Mouse (Mus musculus): ENCODE measurements around the gene Smchd1. TPM values are rescaled to one million over a fixed set of nuclear protein-coding genes. Genes with fewer than 3 reads are reported as not detected.

The Smchd1 gene
- polyA plus RNA-seq, 1 experiment = 6.7 TPM

GRCm38 (mm10) chr17:71300338-71300737 lies 174.8 kb downstream of the Smchd1 start:
- no peaks in the 10 kb centered on the region for H3K27me3 ChIP-seq (ENCODE audit: control insufficient read depth, insufficient read depth, low read length)
- no peak overlapping the region for H3K4me3 ChIP-seq (ENCODE audit: control insufficient read depth, low read depth, low read length)
- H3K36me3 ChIP-seq (ENCODE audit: control insufficient read depth, insufficient read depth, low read length) = no peaks in the 10 kb centered on the region
- no peaks in the 10 kb centered on the region for H3K4me1 ChIP-seq (ENCODE audit: control insufficient read depth, insufficient read depth, low read length)
- no peak for TF ChIP-seq POLR2A (IDR thresholded peaks at IDR 0.05; ENCODE audit: control insufficient read depth, low read depth, low read length)
- TF ChIP-seq CTCF (IDR thresholded peaks at IDR 0.05; ENCODE audit: control insufficient read depth, insufficient read depth, insufficient replicate concordance, low read depth, low read length) = no peak
- H3K27ac ChIP-seq (ENCODE audit: control insufficient read depth, insufficient read depth, low read depth, low read length) = no peak overlapping the region

- TF ChIP-seq POLR2A (IDR thresholded peaks at IDR 0.05; ENCODE audit: control insufficient read depth, low read depth, low read length) (no peak), CTCF (IDR thresholded peaks at IDR 0.05; ENCODE audit: control insufficient read depth, insufficient read depth, insufficient replicate concordance, low read depth, low read length) (no peak)
- H3K27ac ChIP-seq (ENCODE audit: control insufficient read depth, insufficient read depth, low read depth, low read length) = no peak overlapping the region
- no peaks in the 10 kb centered on the region for H3K36me3 ChIP-seq (ENCODE audit: control insufficient read depth, insufficient read depth, low read length)
These were observed 175.3 kb downstream of the Smchd1 start for GRCm38 (mm10) chr17:71299879-71300278.

GRCm38 (mm10) chr17:71294570-71294969 lies 180.6 kb downstream of the Smchd1 start:
- H3K4me1 ChIP-seq (ENCODE audit: control insufficient read depth, insufficient read depth, low read length) = no peaks in the 10 kb centered on the region
- H3K4me3 ChIP-seq (ENCODE audit: control insufficient read depth, low read depth, low read length) = no peak overlapping the region
- H3K36me3 ChIP-seq (ENCODE audit: control insufficient read depth, insufficient read depth, low read length) = no peaks in the 10 kb centered on the region
- H3K27me3 ChIP-seq (ENCODE audit: control insufficient read depth, insufficient read depth, low read length) = no peaks in the 10 kb centered on the region
- no peak overlapping the region for H3K27ac ChIP-seq (ENCODE audit: control insufficient read depth, insufficient read depth, low read depth, low read length)
- TF ChIP-seq CTCF (IDR thresholded peaks at IDR 0.05; ENCODE audit: control insufficient read depth, insufficient read depth, insufficient replicate concordance, low read depth, low read length) (no peak), POLR2A (IDR thresholded peaks at IDR 0.05; ENCODE audit: control insufficient read depth, low read depth, low read length) (no peak)

More at GRCm38 (mm10) chr17:71299879-71300278, 175.3 kb downstream of the Smchd1 start:
- no peak overlapping the region for H3K4me3 ChIP-seq (ENCODE audit: control insufficient read depth, low read depth, low read length)
- H3K27me3 ChIP-seq (ENCODE audit: control insufficient read depth, insufficient read depth, low read length) = no peaks in the 10 kb centered on the region
- H3K4me1 ChIP-seq (ENCODE audit: control insufficient read depth, insufficient read depth, low read length) = no peaks in the 10 kb centered on the region

Other genes starting within 250 kb of the Smchd1 start
- gene Emilin2, start 163.4 kb downstream of the Smchd1 start, polyA plus RNA-seq (2012; rRNA removed) = 10.9 and 13.1 TPM in 2 replicates
- gene Gm4707, start 15.4 kb downstream of the Smchd1 start, polyA plus RNA-seq (2012; rRNA removed) = 0.07 and 0.11 TPM in 2 replicates
- 3.0 and 3.7 TPM in 2 replicates for gene Ndc80, start 51.5 kb upstream of the Smchd1 start, polyA plus RNA-seq (2012; rRNA removed)
- gene Spdya, start 76.7 kb upstream of the Smchd1 start, polyA plus RNA-seq (2012; rRNA removed) = 34.3 and 37.7 TPM in 2 replicates
- gene Wdr43, start 140.6 kb upstream of the Smchd1 start, polyA plus RNA-seq (2012; rRNA removed) = 4.0 and 5.7 TPM in 2 replicates
- gene Togaram2, start 197.9 kb upstream of the Smchd1 start, polyA plus RNA-seq (2012; rRNA removed) = 1.7 TPM in 2 replicates